In genomic region chr17:45555452-45556106, GRCm38 (mm10) we compare ENCODE assay signal across 8 mouse cellular contexts. TPM values are rescaled to one million over a fixed set of nuclear protein-coding genes. Genes with fewer than 3 reads are reported as not detected.
DNase-seq lines count a peak whose midpoint lies in the region; ATAC-seq lines count a peak whose summit lies in the region.

Gene Nfkbie (plus strand): TSS chr17:45555703.

- peak within 1 kb of the TSS; percentile 72 for H3K4me2 ChIP-seq in embryonic facial prominence, embryonic 14.5 days (ENCODE audit: low read depth, low read length)

- ATAC-seq in embryonic facial prominence, embryonic 14.5 days (ENCODE audit: low read depth) = peak; percentile 76

- H3K4me1 ChIP-seq in embryonic facial prominence, embryonic 14.5 days (ENCODE audit: control insufficient read depth, insufficient read depth, low read length) = peaks cover 9% of the 10 kb centered on the region; the same call in 1 of the 2 replicates

- no peak within 1 kb of the TSS for H3K27ac ChIP-seq in embryonic facial prominence, embryonic 14.5 days (replicated peaks; ENCODE audit: low read depth, low read length)

- no peaks in the 10 kb centered on the region for H3K36me3 ChIP-seq in embryonic facial prominence, embryonic 14.5 days (ENCODE audit: control insufficient read depth, insufficient read depth, low read length)

- peak within 1 kb of the TSS; percentile 68 for H3K9ac ChIP-seq in embryonic facial prominence, embryonic 14.5 days (ENCODE audit: low read depth, low read length)

- peaks cover 12% of the 10 kb centered on the region for H3K27me3 ChIP-seq in embryonic facial prominence, embryonic 14.5 days (replicated peaks; ENCODE audit: control insufficient read depth, insufficient read depth, low read length)

- peak within 1 kb of the TSS; percentile 48 for H3K4me3 ChIP-seq in embryonic facial prominence, embryonic 14.5 days (ENCODE audit: low read depth, low read length)

- DNase-seq in 3T3-L1 (ENCODE audit: low read depth, low spot score) (peak; percentile 93), liver (peak; percentile 96)
- peak; percentile 86 to 92 for DNase-seq in adrenal gland, postnatal 4 days (ENCODE audit: low spot score in 2 of 2)
- peak; percentile 96 for DNase-seq in embryonic facial prominence, embryonic 14.5 days (ENCODE audit: low spot score)
- DNase-seq in heart, adult 8-10 months (ENCODE audit: low spot score) = peak; percentile 95
- peak; percentile 97 for DNase-seq in kidney, adult 9 months
- peak; percentile 93 to 99 for DNase-seq in monocyte, adult 2 months (ENCODE audit: low read depth in 1 of 2, low spot score in 2 of 2)
- DNase-seq in spleen, postnatal 14 days (ENCODE audit: low spot score in 2 of 2) = peak; percentile 93 to 96

- WGBS in embryonic facial prominence, embryonic 14.5 days = 1% methylated on average over 40 of the region's 45 CpGs

- H3K9me3 ChIP-seq in embryonic facial prominence, embryonic 14.5 days (ENCODE audit: control insufficient read depth, low read length) = no peaks in the 10 kb centered on the region

RNA-seq across cellular contexts. Expression of gene Nfkbie, which starts in this region (rescaled TPM):
- 1 to 10 TPM; 3.0 to 4.5 TPM for total RNA-seq in adrenal gland, postnatal 4 days (2021)
- polyA plus RNA-seq in embryonic facial prominence, embryonic 14.5 days (2014; fragmentation: Nextera tagmentation; extraction: Ambion mirVana) = 4.3 and 4.7 TPM in 2 replicates
- 1 to 10 TPM in 3 of 4 experiments, under 1 TPM in 1; 0.65 to 1.5 (median 1.3) TPM for total RNA-seq in heart, adult 8-10 months (2022)
